Mouse (Mus musculus): ENCODE data around the gene Tmem56.

Gene Tmem56

GRCm38 (mm10) chr3:121163271-121163819 lies 119.6 kb downstream of the Tmem56 start:
- peak; percentile 67 to 68 for DNase-seq

GRCm38 (mm10) chr3:121161661-121162060 lies 121.2 kb downstream of the Tmem56 start:
- peak in 1 of 2 experiments; percentile 14 for DNase-seq

- DNase-seq: no peak
Measured at GRCm38 (mm10) chr3:121160424-121160823, 122.5 kb downstream of the Tmem56 start.

- peak; percentile 67 to 71 for DNase-seq
Measured at GRCm38 (mm10) chr3:121159566-121159965, 123.3 kb downstream of the Tmem56 start.

- DNase-seq: peak; percentile 56 to 64
Measured at GRCm38 (mm10) chr3:121158901-121159351, 124.0 kb downstream of the Tmem56 start.

GRCm38 (mm10) chr3:121157546-121158330 lies 125.2 kb downstream of the Tmem56 start:
- peak; percentile 8 to 33 for DNase-seq

- DNase-seq: peak in 1 of 2 experiments; percentile 22
Measured at GRCm38 (mm10) chr3:121156451-121157186, 126.3 kb downstream of the Tmem56 start.

GRCm38 (mm10) chr3:121156043-121156442 lies 126.9 kb downstream of the Tmem56 start:
- DNase-seq: no peak

Measured in cerebellum, postnatal 36 days (tissue).